Mouse (Mus musculus) liver, embryonic 14.5 days (tissue): ENCODE measurements around the gene Ccdc85b. TPM values are rescaled to one million over a fixed set of nuclear protein-coding genes. Genes with fewer than 3 reads are reported as not detected.
A peak's percentile ranks its signal among the peaks of the same experiment; 100 is the strongest.

ENCODE experiments used
- ATAC-seq: fragments of 200-750 bp; cut with Nextera tagmentation; 2 replicates; pipeline ENCODE4 v1.8.0; 2017; ENCODE audit warnings: moderate number of reproducible peaks, mild to moderate bottlenecking, moderate library complexity; ENCODE audit not compliant: insufficient read depth
- DNase-seq, 3 experiments: peaks; one replicate each; pipeline ENCODE4 v3.0.0-alpha.2; 2012 to 2013; ENCODE audit warnings: low read depth in 3 of 3, low spot score in 3 of 3
- H3K27ac ChIP-seq: fragments of 300-500 bp; sonication (generic); 2 replicates; pipeline ENCODE4 v1.5.1; 2014; ENCODE audit warnings: moderate library complexity, mild to moderate bottlenecking, control low read depth, inconsistent platforms
- H3K27me3 ChIP-seq: fragments of 300-500 bp; sonication (generic); 2 replicates; pipeline ENCODE4 v1.6.1; 2014; ENCODE audit warnings: mild to moderate bottlenecking, low read length, moderate library complexity; ENCODE audit not compliant: control insufficient read depth, insufficient read depth
- H3K36me3 ChIP-seq: fragments of 300-500 bp; sonication (generic); replicated peaks from 2 replicates; pipeline ENCODE4 v1.6.1; 2014; ENCODE audit warnings: low read depth; ENCODE audit not compliant: control insufficient read depth, insufficient read depth
- H3K4me1 ChIP-seq, 2 experiments: fragments of 200-500 bp in 1 of 2; fragments of 300-500 bp in 1 of 2; sonication (generic) in 1 of 2; replicated peaks; 2 replicates each; pipeline ENCODE4 v1.6.1; 2012 to 2014; ENCODE audit warnings: antibody characterized with exemption in 1 of 2, inconsistent platforms in 1 of 2, low read length in 1 of 2; ENCODE audit not compliant: control insufficient read depth in 2 of 2, insufficient read depth in 2 of 2
- H3K4me2 ChIP-seq: fragments of 300-500 bp; sonication (generic); 2 replicates; pipeline ENCODE4 v1.6.1; 2014; ENCODE audit warnings: low read depth, mild to moderate bottlenecking, control low read depth, moderate library complexity
- H3K4me3 ChIP-seq, 2 experiments: fragments of 200-500 bp in 1 of 2; fragments of 300-500 bp in 1 of 2; sonication (generic) in 1 of 2; 2 replicates each; pipeline ENCODE4 v1.5.1; 2012 to 2014; ENCODE audit warnings: low read depth in 2 of 2, low read length in 2 of 2, mild to moderate bottlenecking in 2 of 2, control low read depth in 1 of 2, inconsistent platforms in 1 of 2, moderate library complexity in 1 of 2; ENCODE audit not compliant: insufficient read depth in 1 of 2
- H3K9ac ChIP-seq: fragments of 300-500 bp; sonication (generic); replicated peaks from 2 replicates; pipeline ENCODE4 v1.6.1; 2014; ENCODE audit warnings: mild to moderate bottlenecking, control low read depth, moderate library complexity
- H3K9me3 ChIP-seq: fragments of 300-500 bp; sonication (generic); 2 replicates; pipeline ENCODE4 v1.6.1; 2016; ENCODE audit warnings: low read length, mixed read lengths; ENCODE audit not compliant: control insufficient read depth
- CTCF ChIP-seq: IDR thresholded peaks from 2 replicates; pipeline ENCODE4 v1.5.1; 2016; ENCODE audit warnings: antibody characterized with exemption, low read depth, control low read depth
- EP300 ChIP-seq: IDR thresholded peaks from 2 replicates; pipeline ENCODE4 v1.6.1; 2016; ENCODE audit warnings: antibody characterized with exemption, low read depth
- WGBS: fragments of 180-500 bp; shearing (Covaris S2); extraction: QIAGEN DNeasy Blood & Tissue Kit; methylation state at CpG from one replicate; pipeline ENCODE4 v1.1.7; 2014; ENCODE audit not compliant: insufficient replicate concordance; 5-methylcytosine and 5-hydroxymethylcytosine counted together
- polyA plus RNA-seq, 2 experiments: library from polyadenylated mRNA; depleted of rRNA in 1 of 2; stranded (reverse) in 1 of 2; unstranded in 1 of 2; fragments of >200 nt; fragmentation: Nextera tagmentation in 1 of 2; extraction: Ambion mirVana in 1 of 2; gene quantifications; 2 replicates each; pipeline versions ENCODE4 v1.2.1 to v1.2.3; 2012 to 2014

The Ccdc85b gene
- polyA plus RNA-seq, 2 experiments = 1.0 to 1.4 TPM

GRCm38 (mm10) chr19:5445747-5446146 is 11.9 kb downstream of the Ccdc85b start:
- H3K27me3 ChIP-seq = peaks cover 43% of the 10 kb centered on the region
- no peak for ATAC-seq

GRCm38 (mm10) chr19:5444954-5445353 is 12.7 kb downstream of the Ccdc85b start:
- H3K9me3 ChIP-seq = peaks cover 5% of the 10 kb centered on the region
- no peak overlapping the region for H3K9ac ChIP-seq
- no peak overlapping the region for H3K4me2 ChIP-seq
- TF ChIP-seq CTCF = no peak
- TF ChIP-seq EP300 = no peak
- ATAC-seq (no peak), DNase-seq (no peak)
- no peak overlapping the region for H3K4me3 ChIP-seq
- no peaks in the 10 kb centered on the region for H3K36me3 ChIP-seq
- 34% methylated on average over 7 of the region's 7 CpGs for WGBS
- no peak overlapping the region for H3K27ac ChIP-seq
- peaks cover 39% of the 10 kb centered on the region for H3K27me3 ChIP-seq
- peaks cover 5 to 11% of the 10 kb centered on the region in 2 experiments for H3K4me1 ChIP-seq

More at GRCm38 (mm10) chr19:5445747-5446146, 11.9 kb downstream of the Ccdc85b start:
- H3K27ac ChIP-seq = no peak overlapping the region
- no peak for TF ChIP-seq CTCF
- TF ChIP-seq EP300 = no peak
- H3K4me1 ChIP-seq = peaks cover 5 to 11% of the 10 kb centered on the region in 2 experiments
- H3K4me3 ChIP-seq = no peak overlapping the region
- H3K36me3 ChIP-seq = no peaks in the 10 kb centered on the region
- 72% methylated on average over 5 of the region's 5 CpGs for WGBS
- no peak overlapping the region for H3K4me2 ChIP-seq
- no peaks in the 10 kb centered on the region for H3K9me3 ChIP-seq
- DNase-seq = no peak
- no peak overlapping the region for H3K9ac ChIP-seq

- Histone ChIP-seq H3K4me3 (no peak overlapping the region), H3K27ac (no peak overlapping the region), H3K4me1 (peaks cover 5 to 11% of the 10 kb centered on the region in 2 experiments), H3K9ac (no peak overlapping the region), H3K27me3 (peaks cover 36% of the 10 kb centered on the region), H3K36me3 (no peaks in the 10 kb centered on the region), H3K4me2 (no peak overlapping the region), H3K9me3 (peaks cover 5% of the 10 kb centered on the region)
- ATAC-seq (no peak), DNase-seq (no peak)
- TF ChIP-seq CTCF (no peak), EP300 (no peak)
- WGBS = 51% methylated on average over 9 of the region's 9 CpGs
These were observed 13.3 kb downstream of the Ccdc85b start for GRCm38 (mm10) chr19:5444371-5444908.

DNA sequence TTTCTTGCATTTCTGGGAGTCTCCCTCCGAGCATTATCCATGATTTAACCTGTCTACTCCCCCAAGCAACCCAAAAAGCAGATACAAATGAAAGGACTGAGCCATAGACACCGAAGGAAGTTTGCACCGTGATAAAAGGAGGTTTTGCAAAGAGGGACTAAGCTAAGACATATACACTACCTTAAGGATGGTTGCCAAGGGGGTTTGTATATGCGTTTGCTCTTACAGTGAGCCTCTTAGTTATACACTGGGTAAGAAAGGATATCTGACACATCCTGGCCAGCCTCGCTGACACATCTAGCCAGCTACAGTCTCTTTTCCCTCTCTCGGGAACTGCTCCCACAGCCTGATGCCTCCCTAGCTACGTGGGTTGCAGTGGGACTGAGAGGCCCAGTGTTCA is 23.7 kb downstream of the Ccdc85b start:
- Histone ChIP-seq H3K27me3 (no peaks in the 10 kb centered on the region), H3K4me1 (peaks cover 0 to 4% of the 10 kb centered on the region in 2 experiments; a peak in 2 of 4 replicates), H3K36me3 (no peaks in the 10 kb centered on the region), H3K9me3 (no peaks in the 10 kb centered on the region), H3K4me2 (peak overlapping the region; percentile 68), H3K27ac (no peak overlapping the region), H3K4me3 (no peak overlapping the region), H3K9ac (no peak overlapping the region)
- no peak for DNase-seq
- 43% methylated on average over 7 of the region's 7 CpGs for WGBS
- no peak for ATAC-seq
- no peak for TF ChIP-seq CTCF
- no peak for TF ChIP-seq EP300

DNA sequence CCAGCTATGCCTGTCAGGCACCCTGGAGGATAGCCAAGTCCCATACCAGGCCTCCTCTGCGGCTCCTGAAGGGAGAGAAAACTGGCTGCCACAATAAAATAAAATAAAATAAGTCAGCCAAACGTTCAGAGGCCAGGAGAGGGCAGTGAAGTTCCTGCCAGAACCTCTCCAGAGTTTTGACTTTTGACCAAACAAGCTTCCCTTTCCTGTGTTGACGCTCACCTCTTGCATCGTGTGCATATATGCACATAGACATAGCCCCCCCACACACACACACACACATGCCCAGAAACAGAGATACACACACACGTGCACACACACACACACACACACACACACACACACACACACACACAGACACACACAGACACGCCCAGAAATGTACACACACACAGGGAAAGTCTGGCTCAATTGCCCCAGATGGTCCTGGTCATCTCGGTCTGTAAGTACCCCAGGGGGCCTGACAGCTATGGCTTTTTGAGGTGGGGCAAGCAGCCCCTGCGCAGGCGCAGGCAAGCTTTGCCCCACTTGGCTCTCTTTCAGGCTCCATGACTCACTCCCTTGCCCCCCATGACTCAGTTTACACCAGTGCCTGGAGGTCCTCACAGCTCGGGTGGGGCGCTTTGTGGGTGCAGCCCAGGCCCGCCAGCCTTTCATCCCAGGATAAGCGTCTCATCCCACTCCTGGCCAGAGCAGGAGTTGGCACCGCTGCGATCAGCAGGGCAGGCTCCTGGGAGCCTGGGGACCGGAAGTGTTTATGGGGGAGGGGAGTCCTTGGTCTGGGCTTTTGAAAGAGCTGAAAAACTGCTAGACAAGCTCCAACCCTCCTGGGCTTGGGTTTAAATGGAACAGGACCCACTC is 24.5 kb downstream of the Ccdc85b start:
- DNase-seq (no peak), ATAC-seq (peak; percentile 50)
- peak overlapping the region; percentile 68 for H3K4me2 ChIP-seq
- 5% methylated on average over 16 of the region's 16 CpGs for WGBS
- no peaks in the 10 kb centered on the region for H3K9me3 ChIP-seq
- no peaks in the 10 kb centered on the region for H3K36me3 ChIP-seq
- H3K27ac ChIP-seq = no peak overlapping the region
- peak; percentile 55 for TF ChIP-seq CTCF
- no peak for TF ChIP-seq EP300
- H3K4me3 ChIP-seq = peak overlapping the region; percentile 26 to 45
- peak overlapping the region; percentile 50 for H3K9ac ChIP-seq
- peaks cover 0 to 4% of the 10 kb centered on the region in 2 experiments; a peak in 2 of 4 replicates for H3K4me1 ChIP-seq
- no peaks in the 10 kb centered on the region for H3K27me3 ChIP-seq
